Mouse (Mus musculus): ENCODE measurements around the gene Rheb. TPM values are rescaled to one million over a fixed set of nuclear protein-coding genes. Genes with fewer than 3 reads are reported as not detected.
"Not testable (repeated sequence)": the region's sequence is repeated elsewhere in the genome, so short reads cannot be mapped to it uniquely, and the experiment has no call there.

The Rheb gene
- polyA plus RNA-seq, 1 experiment from 2014 or later: 252 TPM

GRCm38 (mm10) chr5:24781048-24781447, 61.4 kb downstream of the Rheb start:
- no peak overlapping the region for H3K9ac ChIP-seq (ENCODE audit: low read depth, low read length)
- WGBS: 25% methylated on average over 5 of the region's 5 CpGs

GRCm38 (mm10) chr5:24779881-24780512, 62.4 kb downstream of the Rheb start:
- DNase-seq (ENCODE audit: low spot score) (peak; percentile 69), ATAC-seq (replicated peaks; ENCODE audit: low FRiP score, low read depth) (no peak)
- no peak overlapping the region for H3K4me2 ChIP-seq (ENCODE audit: low read length)

More at GRCm38 (mm10) chr5:24781048-24781447, 61.4 kb downstream of the Rheb start:
- no peak overlapping the region for H3K4me2 ChIP-seq (ENCODE audit: low read length)
- no peak for DNase-seq (ENCODE audit: low spot score)
- H3K9me3 ChIP-seq (replicated peaks; ENCODE audit: low read length): no peaks in the 10 kb centered on the region
- H3K4me3 ChIP-seq (replicated peaks; ENCODE audit: low read depth, low read length): no peak overlapping the region
- ATAC-seq (replicated peaks; ENCODE audit: low FRiP score, low read depth): no peak
- H3K27ac ChIP-seq: no peak overlapping the region
- no peaks in the 10 kb centered on the region for H3K27me3 ChIP-seq (ENCODE audit: insufficient read depth, low read length)
- no peaks in the 10 kb centered on the region for H3K36me3 ChIP-seq (ENCODE audit: insufficient read depth, low read length)
- H3K4me1 ChIP-seq (replicated peaks; ENCODE audit: insufficient read depth, low read length): no peaks in the 10 kb centered on the region
- TF ChIP-seq CTCF (IDR thresholded peaks at IDR 0.05; ENCODE audit: low read depth): no peak

GRCm38 (mm10) chr5:24779321-24779720, 63.1 kb downstream of the Rheb start:
- H3K27me3 ChIP-seq (ENCODE audit: insufficient read depth, low read length): no peaks in the 10 kb centered on the region
- DNase-seq (ENCODE audit: low spot score): no peak
- H3K36me3 ChIP-seq (ENCODE audit: insufficient read depth, low read length): no peaks in the 10 kb centered on the region
- no peaks in the 10 kb centered on the region for H3K9me3 ChIP-seq (replicated peaks; ENCODE audit: low read length)
- H3K4me1 ChIP-seq (replicated peaks; ENCODE audit: insufficient read depth, low read length): no peaks in the 10 kb centered on the region
- ATAC-seq (replicated peaks; ENCODE audit: low FRiP score, low read depth): no peak
- H3K4me3 ChIP-seq (replicated peaks; ENCODE audit: low read depth, low read length): no peak overlapping the region
- no peak for TF ChIP-seq CTCF (IDR thresholded peaks at IDR 0.05; ENCODE audit: low read depth)
- H3K9ac ChIP-seq (ENCODE audit: low read depth, low read length): no peak overlapping the region
- H3K4me2 ChIP-seq (ENCODE audit: low read length): no peak overlapping the region
- H3K27ac ChIP-seq: no peak overlapping the region

More at GRCm38 (mm10) chr5:24779881-24780512, 62.4 kb downstream of the Rheb start:
- no peak overlapping the region for H3K9ac ChIP-seq (ENCODE audit: low read depth, low read length)
- 53% methylated on average over 15 of the region's 15 CpGs for WGBS
- H3K36me3 ChIP-seq (ENCODE audit: insufficient read depth, low read length): no peaks in the 10 kb centered on the region
- H3K9me3 ChIP-seq (replicated peaks; ENCODE audit: low read length): no peaks in the 10 kb centered on the region
- no peak overlapping the region for H3K27ac ChIP-seq
- no peaks in the 10 kb centered on the region for H3K4me1 ChIP-seq (replicated peaks; ENCODE audit: insufficient read depth, low read length)
- TF ChIP-seq CTCF (IDR thresholded peaks at IDR 0.05; ENCODE audit: low read depth): peak; percentile 78
- H3K4me3 ChIP-seq (replicated peaks; ENCODE audit: low read depth, low read length): no peak overlapping the region
- no peaks in the 10 kb centered on the region for H3K27me3 ChIP-seq (ENCODE audit: insufficient read depth, low read length)

GRCm38 (mm10) chr5:24778843-24779140, 63.6 kb downstream of the Rheb start:
- no peak for DNase-seq (ENCODE audit: low spot score)
- no peak overlapping the region for H3K9ac ChIP-seq (ENCODE audit: low read depth, low read length)

GRCm38 (mm10) chr5:24778082-24778842, 64.2 kb downstream of the Rheb start:
- H3K36me3 ChIP-seq (ENCODE audit: insufficient read depth, low read length): no peaks in the 10 kb centered on the region
- H3K9me3 ChIP-seq (replicated peaks; ENCODE audit: low read length): no peaks in the 10 kb centered on the region
- no peaks in the 10 kb centered on the region for H3K27me3 ChIP-seq (ENCODE audit: insufficient read depth, low read length)
- 0 out of 2 replicates have a peak overlapping the region, but pooled peaks have one; percentile 13 for H3K4me2 ChIP-seq (ENCODE audit: low read length)
- no peak overlapping the region for H3K4me3 ChIP-seq (replicated peaks; ENCODE audit: low read depth, low read length)
- TF ChIP-seq CTCF (IDR thresholded peaks at IDR 0.05; ENCODE audit: low read depth): no peak
- no peak overlapping the region for H3K9ac ChIP-seq (ENCODE audit: low read depth, low read length)
- no peaks in the 10 kb centered on the region for H3K4me1 ChIP-seq (replicated peaks; ENCODE audit: insufficient read depth, low read length)
- H3K27ac ChIP-seq: no peak overlapping the region
- DNase-seq (ENCODE audit: low spot score): no peak
- ATAC-seq (replicated peaks; ENCODE audit: low FRiP score, low read depth): peak; percentile 59; the same call in 1 of the 2 replicates
- 30% methylated on average over 17 of the region's 17 CpGs for WGBS

More at GRCm38 (mm10) chr5:24778843-24779140, 63.6 kb downstream of the Rheb start:
- 51% methylated on average over 13 of the region's 13 CpGs for WGBS
- Histone ChIP-seq H3K9me3 (replicated peaks; ENCODE audit: low read length) (no peaks in the 10 kb centered on the region), H3K4me3 (replicated peaks; ENCODE audit: low read depth, low read length) (no peak overlapping the region), H3K27me3 (ENCODE audit: insufficient read depth, low read length) (no peaks in the 10 kb centered on the region), H3K4me2 (ENCODE audit: low read length) (0 out of 2 replicates have a peak overlapping the region, but pooled peaks have one; percentile 13), H3K36me3 (ENCODE audit: insufficient read depth, low read length) (no peaks in the 10 kb centered on the region), H3K4me1 (replicated peaks; ENCODE audit: insufficient read depth, low read length) (no peaks in the 10 kb centered on the region), H3K27ac (no peak overlapping the region)
- TF ChIP-seq CTCF (IDR thresholded peaks at IDR 0.05; ENCODE audit: low read depth): no peak
- ATAC-seq (replicated peaks; ENCODE audit: low FRiP score, low read depth): no peak

- DNase-seq (ENCODE audit: low spot score) (no peak), ATAC-seq (replicated peaks; ENCODE audit: low FRiP score, low read depth) (0 out of 2 replicates have a peak, but pooled peaks have one; percentile 49)
- H3K27me3 ChIP-seq (ENCODE audit: insufficient read depth, low read length): no peaks in the 10 kb centered on the region
- no peak overlapping the region for H3K27ac ChIP-seq
- TF ChIP-seq CTCF (IDR thresholded peaks at IDR 0.05; ENCODE audit: low read depth): peak; percentile 45
- H3K9ac ChIP-seq (ENCODE audit: low read depth, low read length): no peak overlapping the region
- H3K36me3 ChIP-seq (ENCODE audit: insufficient read depth, low read length): no peaks in the 10 kb centered on the region
- H3K9me3 ChIP-seq (replicated peaks; ENCODE audit: low read length): no peaks in the 10 kb centered on the region
- no peaks in the 10 kb centered on the region for H3K4me1 ChIP-seq (replicated peaks; ENCODE audit: insufficient read depth, low read length)
- no peak overlapping the region for H3K4me3 ChIP-seq (replicated peaks; ENCODE audit: low read depth, low read length)
- no peak overlapping the region for H3K4me2 ChIP-seq (ENCODE audit: low read length)
- 54% methylated on average over 4 of the region's 4 CpGs for WGBS
These were observed 65.7 kb downstream of the Rheb start for GRCm38 (mm10) chr5:24776681-24777080.

GRCm38 (mm10) chr5:24774549-24774948, 67.9 kb downstream of the Rheb start:
- ATAC-seq (replicated peaks; ENCODE audit: low FRiP score, low read depth); H3K9me3 ChIP-seq (replicated peaks; ENCODE audit: low read length); DNase-seq (ENCODE audit: low spot score); H3K27ac ChIP-seq; H3K4me3 ChIP-seq (replicated peaks; ENCODE audit: low read depth, low read length); H3K27me3 ChIP-seq (ENCODE audit: insufficient read depth, low read length); H3K4me2 ChIP-seq (ENCODE audit: low read length); H3K4me1 ChIP-seq (replicated peaks; ENCODE audit: insufficient read depth, low read length); H3K9ac ChIP-seq (ENCODE audit: low read depth, low read length); H3K36me3 ChIP-seq (ENCODE audit: insufficient read depth, low read length): not testable (repeated sequence)
- 88% methylated on average over 16 of the region's 16 CpGs for WGBS
